Mouse (Mus musculus) heart, postnatal 0 days (tissue): ENCODE data around the gene Tubb4a.
"Not testable (repeated sequence)": the region's sequence is repeated elsewhere in the genome, so short reads cannot be mapped to it uniquely, and the experiment has no call there.

Source experiments
- CTCF ChIP-seq: IDR thresholded peaks from 2 replicates; pipeline ENCODE4 v1.5.1; 2016; ENCODE audit warnings: antibody characterized with exemption, control low read depth, low read depth
- EP300 ChIP-seq: IDR thresholded peaks from 2 replicates; pipeline ENCODE4 v1.6.1; 2016; ENCODE audit warnings: antibody characterized with exemption, low read depth

GRCm38 (mm10) chr17:57051679-57052078, 35.9 kb downstream of the Tubb4a start:
- TF ChIP-seq EP300, CTCF: not testable (repeated sequence)
